Mouse (Mus musculus) intestine, embryonic 15.5 days (tissue): ENCODE data around the gene Map2. TPM values are rescaled to one million over a fixed set of nuclear protein-coding genes. Genes with fewer than 3 reads are reported as not detected.

Experiments
- ATAC-seq: fragments of 200-750 bp; cut with Nextera tagmentation; 2 replicates; pipeline ENCODE4 v1.8.0; 2017; ENCODE audit warnings: moderate TSS enrichment, moderate library complexity
- H3K27ac ChIP-seq: fragments of 300-500 bp; sonication (generic); 2 replicates; pipeline ENCODE4 v1.5.1; 2015; ENCODE audit warnings: mild to moderate bottlenecking, inconsistent platforms
- H3K27me3 ChIP-seq: fragments of 300-500 bp; sonication (generic); replicated peaks from 2 replicates; pipeline ENCODE4 v1.6.1; 2015; ENCODE audit warnings: inconsistent platforms
- H3K36me3 ChIP-seq: fragments of 300-500 bp; sonication (generic); 2 replicates; pipeline ENCODE4 v1.6.1; 2015; ENCODE audit warnings: inconsistent platforms
- H3K4me1 ChIP-seq: fragments of 300-500 bp; sonication (generic); replicated peaks from 2 replicates; pipeline ENCODE4 v1.6.1; 2015; ENCODE audit warnings: inconsistent platforms
- H3K4me2 ChIP-seq: fragments of 300-500 bp; sonication (generic); replicated peaks from 2 replicates; pipeline ENCODE4 v1.6.1; 2015; ENCODE audit warnings: mild to moderate bottlenecking, inconsistent platforms
- H3K4me3 ChIP-seq: fragments of 300-500 bp; sonication (generic); replicated peaks from 2 replicates; pipeline ENCODE4 v1.5.1; 2015; ENCODE audit warnings: inconsistent platforms
- H3K9ac ChIP-seq: fragments of 300-500 bp; sonication (generic); 2 replicates; pipeline ENCODE4 v1.6.1; 2015; ENCODE audit warnings: inconsistent platforms
- H3K9me3 ChIP-seq: fragments of 300-500 bp; sonication (generic); 2 replicates; pipeline ENCODE4 v1.6.1; 2016; ENCODE audit warnings: inconsistent platforms
- WGBS: fragments of 180-500 bp; shearing (Covaris S2); methylation state at CpG from one replicate; pipeline ENCODE4 v1.1.7; 2015; 5-methylcytosine and 5-hydroxymethylcytosine counted together
- polyA plus RNA-seq: library from polyadenylated mRNA; unstranded; fragments of >200 nt; fragmentation: Nextera tagmentation; extraction: Ambion mirVana; gene quantifications from 2 replicates; pipeline ENCODE4 v1.2.1, GENCODE M21; 2015

Map2 gene
- 10.7 and 14.1 TPM in 2 replicates for polyA plus RNA-seq

DNA sequence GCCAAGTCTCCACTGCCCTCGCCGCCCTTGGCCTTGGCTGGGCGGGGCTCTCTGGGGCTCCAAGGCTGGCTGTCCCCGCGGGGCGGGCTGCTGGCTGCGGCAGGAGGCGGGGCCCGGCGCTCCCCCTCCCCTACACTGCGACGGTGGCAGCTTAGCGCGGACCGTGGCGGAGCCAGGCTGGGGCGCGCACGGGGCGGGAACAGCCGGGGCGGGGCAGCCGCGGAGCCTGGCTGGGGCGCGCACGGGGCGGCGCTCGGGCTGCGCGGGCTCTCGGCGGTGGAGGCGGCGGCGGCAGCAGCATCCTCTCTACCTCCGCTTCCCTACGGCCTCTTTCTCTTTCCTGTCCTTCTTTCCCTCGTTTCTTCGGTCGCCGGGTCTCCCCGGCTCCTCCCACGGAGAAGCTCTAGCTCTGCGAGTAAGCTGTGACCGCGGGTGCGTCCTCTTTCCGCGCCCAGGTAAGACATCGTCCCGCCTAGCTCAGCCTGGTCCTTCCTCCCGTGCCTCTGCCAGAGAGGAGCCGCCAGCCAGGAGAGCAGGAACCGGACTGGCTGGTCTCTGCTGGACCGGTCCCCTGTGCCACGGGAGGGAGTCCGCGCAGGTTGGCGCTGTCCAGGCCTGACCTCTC lies at the start of gene Map2:
Gene Map2 (plus strand): TSS at position 233 of the 625 bp plus-strand sequence.
- Histone ChIP-seq H3K4me1 (0 out of 2 replicates have a peak, but pooled peaks cover 3% of the 10 kb centered on the region), H3K27me3 (no peaks in the 10 kb centered on the region), H3K36me3 (no peaks in the 10 kb centered on the region), H3K27ac (no peak within 1 kb of the TSS), H3K9me3 (no peaks in the 10 kb centered on the region), H3K9ac (peak within 1 kb of the TSS; percentile 52), H3K4me2 (peak within 1 kb of the TSS; percentile 85), H3K4me3 (peak within 1 kb of the TSS; percentile 46)
- peak; percentile 100 for ATAC-seq
- WGBS, result 0% methylated on average over 60 of the region's 61 CpGs

DNA sequence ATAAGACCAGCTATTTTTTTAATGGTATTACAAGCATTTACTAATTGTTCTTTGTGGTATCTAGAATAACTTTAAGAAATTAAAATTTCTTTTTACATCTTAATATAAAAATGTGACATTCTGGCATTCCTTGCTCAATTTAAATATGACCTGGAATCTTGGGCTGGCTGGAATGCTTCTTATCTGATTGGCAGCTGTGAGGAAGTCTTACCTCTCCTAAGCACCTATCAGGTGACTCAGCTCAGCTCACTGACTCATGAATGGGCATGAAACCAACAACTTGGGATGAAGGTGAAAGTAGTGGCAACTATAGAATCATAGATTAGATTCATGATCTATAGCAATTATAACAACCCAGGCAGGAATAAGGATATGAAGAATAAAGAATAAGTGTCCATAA lies 42.1 kb upstream of the Map2 start:
- Histone ChIP-seq H3K27me3 (no peaks in the 10 kb centered on the region), H3K4me1 (no peaks in the 10 kb centered on the region), H3K9me3 (no peaks in the 10 kb centered on the region), H3K4me2 (no peak overlapping the region), H3K4me3 (no peak overlapping the region), H3K27ac (no peak overlapping the region), H3K36me3 (no peaks in the 10 kb centered on the region), H3K9ac (no peak overlapping the region)
- no peak for ATAC-seq

DNA sequence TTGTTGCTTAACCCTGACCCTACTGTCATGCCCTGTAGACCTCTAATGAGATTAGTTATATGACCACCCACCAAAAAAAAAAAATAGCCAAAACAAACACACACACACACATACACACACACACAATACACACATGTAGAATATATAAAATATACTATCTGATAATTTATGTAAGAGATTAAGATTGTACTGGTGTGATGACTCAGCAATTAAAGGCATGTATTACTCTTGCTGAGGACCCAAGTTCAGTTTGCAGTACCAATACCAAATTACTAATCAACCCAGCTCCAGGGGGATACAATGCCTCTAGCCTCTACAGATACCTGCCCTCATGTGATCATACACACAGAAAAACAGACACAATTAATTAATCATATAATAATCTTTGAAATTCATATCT lies 39.7 kb upstream of the Map2 start:
- Histone ChIP-seq H3K9me3 (no peaks in the 10 kb centered on the region), H3K9ac (no peak overlapping the region), H3K27me3 (no peaks in the 10 kb centered on the region), H3K27ac (no peak overlapping the region), H3K36me3 (no peaks in the 10 kb centered on the region), H3K4me2 (no peak overlapping the region), H3K4me1 (no peaks in the 10 kb centered on the region), H3K4me3 (no peak overlapping the region)
- ATAC-seq, result no peak

DNA sequence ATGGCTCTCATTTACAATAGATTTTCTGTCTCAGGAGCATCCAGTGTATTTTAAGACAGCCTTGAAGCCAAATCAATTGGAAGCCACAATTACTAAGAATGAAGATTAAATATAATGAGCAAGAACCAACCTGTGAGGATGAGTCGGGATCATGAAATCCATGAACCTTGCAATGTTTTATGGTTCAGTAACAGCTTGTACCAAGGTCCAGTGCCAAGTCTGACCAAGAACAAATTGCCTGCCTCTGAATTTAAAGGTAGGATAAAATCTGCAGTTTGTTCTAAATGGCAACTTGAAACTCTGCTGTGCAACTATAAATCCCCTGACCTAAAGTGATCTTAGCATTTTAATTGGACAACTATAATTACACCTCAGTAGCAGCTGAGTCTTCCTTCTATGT lies 34.4 kb upstream of the Map2 start:
- no peak overlapping the region for H3K4me2 ChIP-seq
- H3K27ac ChIP-seq, result no peak overlapping the region
- no peak overlapping the region for H3K4me3 ChIP-seq
- H3K9ac ChIP-seq, result no peak overlapping the region
- no peaks in the 10 kb centered on the region for H3K9me3 ChIP-seq
- no peaks in the 10 kb centered on the region for H3K36me3 ChIP-seq
- WGBS, result 86% methylated on average over 1 of the region's 1 CpGs
- H3K4me1 ChIP-seq, result no peaks in the 10 kb centered on the region
- no peak for ATAC-seq
- H3K27me3 ChIP-seq, result no peaks in the 10 kb centered on the region

DNA sequence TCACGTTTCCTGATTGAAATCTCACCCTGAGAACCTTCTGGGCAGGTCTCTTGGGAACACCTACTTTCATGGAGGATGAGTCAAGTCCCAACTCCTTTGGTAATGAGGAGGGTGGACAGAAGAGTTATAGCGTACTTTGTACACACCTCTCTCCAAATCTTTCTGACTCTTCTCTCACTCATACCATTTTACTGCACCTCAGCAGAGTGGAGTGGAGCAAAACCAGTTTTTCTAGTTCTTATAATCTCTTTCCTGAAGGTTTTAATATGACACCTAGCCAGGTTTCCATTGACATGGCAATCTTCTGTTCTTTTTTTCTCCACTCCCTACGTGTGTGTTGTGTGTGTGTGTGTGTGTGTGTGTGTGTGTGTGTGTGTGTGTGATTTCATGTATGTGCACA lies 29.9 kb upstream of the Map2 start:
- no peak overlapping the region for H3K4me2 ChIP-seq
- no peak overlapping the region for H3K4me3 ChIP-seq
- 64% methylated on average over 3 of the region's 3 CpGs for WGBS
- no peaks in the 10 kb centered on the region for H3K4me1 ChIP-seq
- no peak overlapping the region for H3K9ac ChIP-seq
- no peaks in the 10 kb centered on the region for H3K36me3 ChIP-seq
- H3K27ac ChIP-seq, result no peak overlapping the region
- ATAC-seq, result peak; percentile 77
- no peaks in the 10 kb centered on the region for H3K9me3 ChIP-seq
- H3K27me3 ChIP-seq, result no peaks in the 10 kb centered on the region

DNA sequence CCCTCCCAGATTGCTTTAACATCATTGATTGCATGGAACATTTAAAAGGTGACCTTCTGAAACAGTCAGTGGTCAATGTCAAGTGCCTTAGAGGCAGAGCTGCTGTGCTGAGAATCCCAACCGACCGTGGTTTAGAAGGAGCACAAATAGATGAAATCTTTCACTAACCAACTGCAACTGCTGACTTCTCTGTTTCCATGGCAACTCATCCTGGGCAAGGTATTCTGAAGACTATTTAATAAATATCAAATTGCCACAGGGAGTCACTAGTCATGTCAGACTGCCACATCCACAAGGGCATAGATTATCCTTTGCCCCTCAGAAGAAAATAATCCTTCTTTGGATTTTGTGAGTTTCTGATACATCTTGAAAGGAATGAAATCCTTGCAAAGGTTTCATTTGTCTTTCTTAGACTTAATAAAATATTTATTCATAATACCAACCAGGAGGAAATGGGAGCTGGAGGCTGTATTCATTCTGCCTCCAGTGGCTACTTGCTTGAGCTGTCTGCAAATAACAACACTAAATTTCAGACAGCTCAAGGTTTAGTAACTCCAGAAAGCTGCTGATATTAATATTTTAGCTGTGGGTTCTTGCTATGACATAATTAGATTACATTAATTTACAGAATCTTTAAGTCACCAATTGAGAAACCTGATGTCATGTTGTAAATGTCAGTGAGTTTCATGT lies 26.1 kb upstream of the Map2 start:
- 50% methylated on average over 2 of the region's 2 CpGs for WGBS
- no peak overlapping the region for H3K9ac ChIP-seq
- ATAC-seq, result no peak

DNA sequence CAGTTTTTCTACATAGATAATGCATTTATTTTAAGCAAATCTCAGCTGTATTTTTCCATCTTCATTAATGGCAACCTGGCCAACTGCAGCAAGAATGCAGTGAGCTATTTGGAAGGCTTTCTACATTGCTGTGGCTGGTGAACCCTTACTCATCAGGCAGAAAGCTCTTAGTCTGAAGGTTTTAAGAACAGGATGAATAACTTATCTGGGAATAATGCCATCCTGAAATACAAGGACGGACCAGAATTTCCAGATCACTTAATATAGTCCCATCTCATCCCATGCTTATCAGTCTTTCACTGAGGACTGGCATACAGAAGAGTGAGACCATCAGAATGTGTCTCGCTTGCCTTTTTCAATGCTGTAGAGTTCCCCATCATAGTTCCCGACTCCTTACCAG lies 24.3 kb upstream of the Map2 start:
- Histone ChIP-seq H3K27me3 (no peaks in the 10 kb centered on the region), H3K4me1 (no peaks in the 10 kb centered on the region), H3K9ac (no peak overlapping the region), H3K4me2 (no peak overlapping the region), H3K27ac (no peak overlapping the region), H3K9me3 (no peaks in the 10 kb centered on the region), H3K4me3 (no peak overlapping the region), H3K36me3 (no peaks in the 10 kb centered on the region)
- 84% methylated on average over 3 of the region's 3 CpGs for WGBS
- ATAC-seq, result no peak

More for the DNA sequence above, 26.1 kb upstream of the Map2 start:
- Histone ChIP-seq H3K4me1 (no peaks in the 10 kb centered on the region), H3K4me3 (no peak overlapping the region), H3K36me3 (no peaks in the 10 kb centered on the region), H3K4me2 (no peak overlapping the region), H3K27ac (no peak overlapping the region), H3K9me3 (no peaks in the 10 kb centered on the region), H3K27me3 (no peaks in the 10 kb centered on the region)

DNA sequence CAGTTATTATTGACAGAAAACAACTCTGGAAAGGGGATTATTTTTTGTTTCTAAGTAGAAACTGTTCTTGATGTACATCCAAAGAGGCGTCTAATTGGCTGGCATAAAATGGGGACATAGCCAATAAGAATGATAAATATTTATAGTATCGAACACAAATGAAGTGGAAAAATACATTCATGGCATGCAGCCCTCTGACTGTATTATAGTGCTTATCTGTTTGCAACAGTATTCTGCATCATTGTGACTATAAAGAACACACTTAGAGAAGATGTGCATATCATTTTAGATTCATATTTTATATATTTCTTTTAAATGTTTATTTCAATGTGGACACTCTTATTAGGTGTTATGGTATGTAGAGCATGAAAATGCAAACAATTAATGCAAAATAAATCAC lies 17.9 kb upstream of the Map2 start:
- 72% methylated on average over 2 of the region's 2 CpGs for WGBS
- ATAC-seq, result no peak

DNA sequence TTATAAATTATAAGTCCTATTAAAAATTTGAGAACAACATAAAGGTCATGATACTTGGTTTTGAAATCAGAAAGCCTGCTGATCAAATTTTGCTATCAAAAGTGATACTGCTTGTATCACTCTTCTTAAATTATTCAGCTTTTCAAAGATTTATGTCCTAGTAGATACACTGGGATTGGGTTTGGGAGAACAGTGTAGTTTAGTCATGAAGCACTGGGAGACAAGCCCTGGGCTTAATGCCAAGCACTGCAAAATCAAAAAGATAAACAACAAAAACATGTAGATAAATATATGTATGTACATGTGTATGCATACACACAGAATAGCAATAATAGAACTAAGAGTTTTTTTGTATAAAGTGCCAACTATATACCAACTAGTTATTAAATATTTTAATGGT lies 17.5 kb upstream of the Map2 start:
- H3K4me1 ChIP-seq, result no peaks in the 10 kb centered on the region
- no peak for ATAC-seq
- no peaks in the 10 kb centered on the region for H3K9me3 ChIP-seq
- no peak overlapping the region for H3K27ac ChIP-seq
- no peak overlapping the region for H3K9ac ChIP-seq
- H3K4me2 ChIP-seq, result no peak overlapping the region
- no peaks in the 10 kb centered on the region for H3K36me3 ChIP-seq
- H3K27me3 ChIP-seq, result no peaks in the 10 kb centered on the region
- no peak overlapping the region for H3K4me3 ChIP-seq

More for the DNA sequence above, 17.9 kb upstream of the Map2 start:
- Histone ChIP-seq H3K9ac (no peak overlapping the region), H3K27me3 (no peaks in the 10 kb centered on the region), H3K4me1 (no peaks in the 10 kb centered on the region), H3K9me3 (no peaks in the 10 kb centered on the region), H3K27ac (no peak overlapping the region), H3K4me3 (no peak overlapping the region), H3K36me3 (no peaks in the 10 kb centered on the region), H3K4me2 (no peak overlapping the region)

DNA sequence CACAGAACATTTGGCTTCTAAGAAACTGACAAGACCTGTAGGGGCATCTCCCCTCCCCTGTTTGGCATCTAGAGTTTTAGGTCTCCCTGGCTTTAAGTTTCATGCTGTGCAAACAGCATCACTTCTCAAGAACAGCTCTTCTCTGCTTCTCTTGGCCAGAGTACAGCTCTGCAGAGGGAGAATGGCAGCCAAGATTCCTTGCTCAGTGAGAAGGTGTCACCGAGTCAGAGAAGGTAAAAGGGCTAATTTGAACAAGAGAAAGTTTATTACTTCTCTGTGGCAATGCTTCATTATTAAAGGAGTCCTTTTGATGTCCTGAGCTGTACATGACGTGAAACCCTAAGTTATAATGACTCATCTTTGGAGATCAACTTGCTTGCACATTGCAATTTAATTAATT lies 10.4 kb upstream of the Map2 start:
- Histone ChIP-seq H3K4me3 (no peak overlapping the region), H3K27ac (no peak overlapping the region), H3K4me2 (no peak overlapping the region), H3K36me3 (no peaks in the 10 kb centered on the region), H3K9ac (no peak overlapping the region), H3K9me3 (no peaks in the 10 kb centered on the region), H3K27me3 (no peaks in the 10 kb centered on the region), H3K4me1 (no peaks in the 10 kb centered on the region)
- WGBS, result 67% methylated on average over 2 of the region's 2 CpGs
- ATAC-seq, result no peak

DNA sequence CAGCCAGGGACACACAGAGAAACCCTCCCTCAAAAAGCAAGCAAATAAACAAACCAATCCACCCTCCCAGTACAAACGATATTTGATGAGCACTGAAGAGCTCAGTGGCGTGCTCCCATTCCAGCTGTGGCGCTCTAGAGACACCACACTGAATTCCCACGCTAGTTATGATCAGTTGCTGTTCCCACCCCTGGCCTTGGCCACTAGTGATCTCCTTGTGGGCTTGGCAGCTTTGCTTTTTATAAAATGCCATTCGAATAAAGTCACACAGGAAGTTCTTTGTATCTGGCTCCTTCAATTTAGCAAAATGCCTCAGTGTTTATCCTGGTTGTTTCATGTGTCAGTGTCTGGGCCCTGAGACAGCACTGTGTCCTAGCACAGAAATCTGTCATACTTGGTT lies 6.4 kb upstream of the Map2 start:
- no peaks in the 10 kb centered on the region for H3K9me3 ChIP-seq
- H3K4me1 ChIP-seq, result no peaks in the 10 kb centered on the region
- H3K27ac ChIP-seq, result no peak overlapping the region
- 53% methylated on average over 5 of the region's 5 CpGs for whole genome bisulfite sequencing
- no peaks in the 10 kb centered on the region for H3K27me3 ChIP-seq
- H3K36me3 ChIP-seq, result no peaks in the 10 kb centered on the region
- H3K4me2 ChIP-seq, result no peak overlapping the region
- no peak overlapping the region for H3K4me3 ChIP-seq
- no peak for ATAC-seq
- H3K9ac ChIP-seq, result no peak overlapping the region

DNA sequence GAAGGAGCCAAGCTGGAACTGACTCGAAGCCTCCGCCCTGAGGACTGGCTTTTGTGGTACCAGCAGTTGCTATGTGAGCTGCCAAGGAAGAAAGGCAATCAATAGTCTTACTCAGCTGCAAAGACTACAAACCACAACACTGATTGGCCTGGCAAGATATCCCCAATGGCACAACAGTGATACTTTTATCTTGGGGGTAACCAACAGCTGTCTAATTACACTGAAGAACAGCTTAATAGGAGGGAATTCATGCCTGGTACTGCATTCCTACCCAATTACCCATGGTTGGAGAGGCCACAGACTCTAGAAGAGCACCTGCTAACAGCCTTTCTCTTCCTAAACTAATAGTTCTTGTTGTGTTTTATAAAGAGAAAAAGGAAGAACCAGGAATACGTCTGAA lies 2.9 kb upstream of the Map2 start:
- H3K27ac ChIP-seq, result no peak overlapping the region
- no peak overlapping the region for H3K4me2 ChIP-seq
- no peak for ATAC-seq
- H3K4me1 ChIP-seq, result 0 out of 2 replicates have a peak, but pooled peaks cover 3% of the 10 kb centered on the region
- no peak overlapping the region for H3K4me3 ChIP-seq
- no peaks in the 10 kb centered on the region for H3K27me3 ChIP-seq
- no peaks in the 10 kb centered on the region for H3K9me3 ChIP-seq
- H3K36me3 ChIP-seq, result no peaks in the 10 kb centered on the region
- 85% methylated on average over 3 of the region's 3 CpGs for WGBS
- no peak overlapping the region for H3K9ac ChIP-seq

DNA sequence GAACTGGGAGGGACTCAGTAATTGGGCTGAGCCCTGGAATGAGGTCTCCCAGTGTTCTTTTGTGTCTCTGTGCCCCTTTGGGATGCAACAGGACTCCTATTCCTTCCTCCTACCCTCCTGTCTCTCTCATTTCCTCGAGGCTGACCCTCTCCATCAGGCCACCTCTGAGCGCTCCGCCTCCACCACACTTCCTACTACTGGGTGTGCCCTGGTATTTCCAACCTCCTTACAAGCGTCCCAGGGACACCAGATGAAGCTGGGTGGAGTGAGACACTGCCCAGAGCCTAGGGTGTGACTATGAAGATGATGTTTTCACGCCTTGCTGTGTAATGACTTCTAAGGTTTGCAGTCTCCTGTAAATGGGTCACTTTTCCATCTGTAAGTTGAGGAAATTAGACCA lies 1.4 kb upstream of the Map2 start:
- ATAC-seq, result no peak
- Histone ChIP-seq H3K27me3 (no peaks in the 10 kb centered on the region), H3K4me1 (0 out of 2 replicates have a peak, but pooled peaks cover 3% of the 10 kb centered on the region), H3K9ac (no peak overlapping the region), H3K27ac (no peak overlapping the region), H3K36me3 (no peaks in the 10 kb centered on the region), H3K9me3 (no peaks in the 10 kb centered on the region), H3K4me2 (no peak overlapping the region), H3K4me3 (no peak overlapping the region)
- WGBS, result 53% methylated on average over 5 of the region's 5 CpGs
